Mouse (Mus musculus) forebrain, embryonic 11.5 days (tissue): ENCODE data around the gene Gpr108. TPM values are rescaled to one million over a fixed set of nuclear protein-coding genes. Genes with fewer than 3 reads are reported as not detected.

Experiments
- ATAC-seq: fragments of 200-750 bp; cut with Nextera tagmentation; replicated peaks from 2 replicates; pipeline ENCODE4 v1.8.0; 2017; ENCODE audit warnings: moderate TSS enrichment; ENCODE audit not compliant: low FRiP score
- DNase-seq: peaks from one replicate; pipeline ENCODE4 v3.0.0-alpha.2; 2017; ENCODE audit warnings: low spot score
- H3K27ac ChIP-seq: fragments of 300-500 bp; sonication (generic); 2 replicates; pipeline ENCODE4 v1.5.1; 2014; ENCODE audit warnings: low read depth, low read length
- H3K27me3 ChIP-seq: fragments of 300-500 bp; sonication (generic); 2 replicates; pipeline ENCODE4 v1.6.1; 2014; ENCODE audit warnings: mild to moderate bottlenecking, low read length, mixed read lengths; ENCODE audit not compliant: control insufficient read depth, insufficient read depth
- H3K36me3 ChIP-seq: fragments of 300-500 bp; sonication (generic); 2 replicates; pipeline ENCODE4 v1.6.1; 2014; ENCODE audit warnings: mild to moderate bottlenecking, low read length, moderate library complexity, mixed read lengths; ENCODE audit not compliant: control insufficient read depth, insufficient read depth
- H3K4me1 ChIP-seq: fragments of 300-500 bp; sonication (generic); replicated peaks from 2 replicates; pipeline ENCODE4 v1.6.1; 2014; ENCODE audit warnings: low read length, mixed read lengths; ENCODE audit not compliant: control insufficient read depth, insufficient read depth
- H3K4me2 ChIP-seq: fragments of 300-500 bp; sonication (generic); 2 replicates; pipeline ENCODE4 v1.6.1; 2014; ENCODE audit warnings: low read depth, mild to moderate bottlenecking, low read length, moderate library complexity, mixed read lengths; ENCODE audit not compliant: severe bottlenecking
- H3K4me3 ChIP-seq: fragments of 300-500 bp; sonication (generic); 2 replicates; pipeline ENCODE4 v1.5.1; 2014; ENCODE audit warnings: low read depth, low read length
- H3K9ac ChIP-seq: fragments of 300-500 bp; sonication (generic); 2 replicates; pipeline ENCODE4 v1.6.1; 2014; ENCODE audit warnings: low read length
- H3K9me3 ChIP-seq: fragments of 300-500 bp; sonication (generic); 2 replicates; pipeline ENCODE4 v1.6.1; 2016; ENCODE audit warnings: low read length, mixed read lengths; ENCODE audit not compliant: control insufficient read depth
- WGBS: fragments of 180-500 bp; shearing (Covaris S2); extraction: QIAGEN DNeasy Blood & Tissue Kit; methylation state at CpG from one replicate; pipeline ENCODE4 v1.1.7; 2014; 5-methylcytosine and 5-hydroxymethylcytosine counted together
- polyA plus RNA-seq: library from polyadenylated mRNA; unstranded; fragments of >200 nt; fragmentation: Nextera tagmentation; extraction: Ambion mirVana; gene quantifications from 2 replicates; pipeline ENCODE4 v1.2.1, GENCODE M21; 2014

The Gpr108 gene
- polyA plus RNA-seq, 1 experiment from 2014 or later: 22.3 TPM

DNA sequence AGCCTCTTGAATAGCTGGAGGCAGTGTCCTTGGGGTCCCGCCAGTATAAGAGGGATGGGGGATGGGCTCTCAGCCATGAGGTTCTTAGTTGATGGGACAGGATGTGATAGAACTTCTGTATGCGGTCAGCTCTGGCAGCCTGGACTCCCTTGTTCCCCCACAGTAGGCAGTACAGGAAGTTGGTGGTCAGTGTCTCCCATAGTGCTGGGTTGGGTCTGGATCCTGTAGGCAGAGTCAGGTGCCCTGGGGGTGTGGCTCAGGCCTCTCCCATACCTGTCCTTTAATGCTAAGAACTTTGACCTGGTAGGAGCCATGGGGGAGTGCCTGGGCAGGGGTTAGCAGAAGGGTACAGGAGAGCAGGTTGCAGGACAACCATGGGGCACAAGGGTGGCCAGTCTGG lies 15.9 kb upstream of the Gpr108 start:
- H3K4me2 ChIP-seq: no peak overlapping the region
- H3K9ac ChIP-seq: no peak overlapping the region
- no peaks in the 10 kb centered on the region for H3K9me3 ChIP-seq
- ATAC-seq (0 out of 2 replicates have a peak, but pooled peaks have one; percentile 13), DNase-seq (no peak)
- no peak overlapping the region for H3K4me3 ChIP-seq
- no peaks in the 10 kb centered on the region for H3K27me3 ChIP-seq
- H3K27ac ChIP-seq: no peak overlapping the region
- no peaks in the 10 kb centered on the region for H3K4me1 ChIP-seq
- H3K36me3 ChIP-seq: no peaks in the 10 kb centered on the region; the same call in 1 of the 2 replicates
- 89% methylated on average over 2 of the region's 2 CpGs for WGBS

- ATAC-seq (no peak), DNase-seq (peak; percentile 46)
- no peaks in the 10 kb centered on the region for H3K27me3 ChIP-seq
- H3K4me3 ChIP-seq: no peak overlapping the region
- no peak overlapping the region for H3K4me2 ChIP-seq
- no peak overlapping the region for H3K9ac ChIP-seq
- H3K27ac ChIP-seq: no peak overlapping the region
- no peaks in the 10 kb centered on the region for H3K9me3 ChIP-seq
- H3K4me1 ChIP-seq: no peaks in the 10 kb centered on the region; the same call in 1 of the 2 replicates
- 89% methylated on average over 17 of the region's 17 CpGs for WGBS
- no peaks in the 10 kb centered on the region; the same call in 1 of the 2 replicates for H3K36me3 ChIP-seq
Observed at GRCm38 (mm10) chr17:57262901-57263550, 14.8 kb upstream of the Gpr108 start.

DNA sequence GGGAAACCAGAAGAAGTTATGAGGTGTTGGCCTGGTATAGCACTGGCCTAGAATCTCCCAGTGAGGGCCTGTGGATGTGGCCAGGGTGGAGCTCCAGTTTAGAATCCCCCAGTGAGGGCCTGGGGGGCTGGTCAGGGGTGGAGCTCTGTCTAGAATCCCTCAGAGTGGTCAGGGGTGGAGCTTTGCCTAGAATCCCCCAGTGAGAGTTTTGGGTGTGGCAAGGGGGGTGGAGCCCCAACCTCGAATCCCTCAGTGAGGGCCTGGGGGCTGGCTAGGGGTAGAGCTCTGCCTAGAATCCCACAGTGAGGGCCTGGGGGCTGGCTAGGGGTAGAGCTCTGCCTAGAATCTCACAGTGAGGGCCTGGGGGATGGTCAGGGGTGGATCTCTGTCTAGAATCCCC lies 13.6 kb upstream of the Gpr108 start:
- Histone ChIP-seq H3K27me3 (no peaks in the 10 kb centered on the region), H3K9me3 (no peaks in the 10 kb centered on the region), H3K9ac (no peak overlapping the region), H3K4me2 (no peak overlapping the region), H3K27ac (no peak overlapping the region), H3K4me1 (no peaks in the 10 kb centered on the region; the same call in 1 of the 2 replicates), H3K4me3 (no peak overlapping the region), H3K36me3 (peaks cover 3% of the 10 kb centered on the region; the same call in 1 of the 2 replicates)
- 29% methylated on average over 1 of the region's 1 CpGs for WGBS
- ATAC-seq (no peak), DNase-seq (no peak)

DNA sequence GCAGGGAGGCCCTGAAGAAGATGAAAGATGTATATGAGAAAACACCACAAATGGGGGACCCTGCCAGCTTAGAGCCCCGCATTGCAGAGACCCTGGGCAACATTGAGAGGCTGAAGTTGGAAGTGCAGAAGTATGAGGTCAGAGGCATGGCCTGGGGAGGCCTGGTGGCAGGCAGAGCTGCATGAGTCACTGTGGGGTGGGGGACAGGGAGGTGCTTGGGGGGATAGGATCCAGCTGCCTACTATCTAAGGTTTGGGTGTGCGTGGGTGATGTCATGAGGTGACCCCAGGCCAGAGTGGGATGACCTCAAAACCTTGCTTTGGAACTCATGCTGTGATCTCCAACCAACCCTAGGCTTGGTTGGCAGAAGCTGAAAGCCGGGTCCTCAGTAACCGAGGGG lies 13.0 kb upstream of the Gpr108 start:
- ATAC-seq (no peak), DNase-seq (peak; percentile 35)
- Histone ChIP-seq H3K9me3 (no peaks in the 10 kb centered on the region), H3K27me3 (no peaks in the 10 kb centered on the region), H3K9ac (no peak overlapping the region), H3K4me3 (no peak overlapping the region), H3K27ac (no peak overlapping the region), H3K36me3 (peaks cover 3% of the 10 kb centered on the region; the same call in 1 of the 2 replicates), H3K4me2 (no peak overlapping the region), H3K4me1 (no peaks in the 10 kb centered on the region; the same call in 1 of the 2 replicates)
- 96% methylated on average over 4 of the region's 4 CpGs for WGBS

DNA sequence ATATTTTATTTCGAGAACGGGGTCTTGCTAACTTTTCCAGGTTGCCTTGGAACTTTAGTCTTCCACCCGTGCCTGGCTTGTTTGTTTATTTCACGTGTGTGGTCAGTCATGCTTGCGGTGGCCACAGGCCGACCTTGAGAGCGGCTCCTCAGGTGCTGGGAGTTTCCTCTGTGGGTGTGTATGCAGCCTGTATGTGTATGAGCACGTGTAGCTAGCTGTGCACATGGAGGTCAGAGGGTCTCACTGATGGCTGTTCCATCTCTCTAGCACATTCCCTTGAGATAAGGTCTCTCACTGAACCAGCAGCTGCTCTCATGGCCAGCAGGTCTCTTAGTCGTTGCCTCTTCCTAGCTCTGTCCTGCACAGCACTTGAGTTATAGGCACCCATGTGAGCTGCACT lies 12.1 kb upstream of the Gpr108 start:
- H3K4me1 ChIP-seq: no peaks in the 10 kb centered on the region; the same call in 1 of the 2 replicates
- H3K9me3 ChIP-seq: no peaks in the 10 kb centered on the region
- DNase-seq (peak; percentile 18), ATAC-seq (no peak)
- H3K27me3 ChIP-seq: no peaks in the 10 kb centered on the region
- H3K36me3 ChIP-seq: peaks cover 3% of the 10 kb centered on the region; the same call in 1 of the 2 replicates
- H3K4me3 ChIP-seq: no peak overlapping the region
- no peak overlapping the region for H3K27ac ChIP-seq
- WGBS: 92% methylated on average over 9 of the region's 9 CpGs
- no peak overlapping the region for H3K4me2 ChIP-seq
- H3K9ac ChIP-seq: no peak overlapping the region

DNA sequence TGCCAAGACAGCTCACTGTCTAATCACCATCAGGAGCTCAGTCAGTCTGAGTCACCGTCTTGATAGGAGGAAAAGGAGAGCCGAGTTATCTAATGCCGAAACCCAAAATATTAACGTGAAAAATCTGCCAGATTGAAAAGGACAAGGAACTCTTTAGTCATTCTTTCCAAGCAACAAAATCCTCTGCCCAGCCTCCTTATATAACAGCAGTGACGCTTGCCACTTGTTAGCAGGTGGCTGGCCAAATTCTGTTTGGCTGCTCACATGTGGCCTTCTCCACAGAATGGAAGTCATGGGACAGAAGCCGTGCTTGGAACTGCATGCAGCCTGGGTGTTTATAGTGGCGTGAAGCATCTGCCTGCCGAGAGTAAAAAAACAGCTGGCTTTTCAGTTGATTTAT lies 11.5 kb upstream of the Gpr108 start:
- no peak overlapping the region for H3K9ac ChIP-seq
- H3K27ac ChIP-seq: no peak overlapping the region
- H3K36me3 ChIP-seq: peaks cover 5% of the 10 kb centered on the region; the same call in 1 of the 2 replicates
- DNase-seq: peak; percentile 27
- no peaks in the 10 kb centered on the region; the same call in 1 of the 2 replicates for H3K4me1 ChIP-seq
- no peak for ATAC-seq
- no peak overlapping the region for H3K4me3 ChIP-seq
- H3K27me3 ChIP-seq: no peaks in the 10 kb centered on the region
- H3K9me3 ChIP-seq: no peaks in the 10 kb centered on the region
- WGBS: 87% methylated on average over 8 of the region's 8 CpGs
- H3K4me2 ChIP-seq: no peak overlapping the region

- DNase-seq (peak; percentile 9), ATAC-seq (no peak)
- 99% methylated on average over 3 of the region's 3 CpGs for WGBS
- Histone ChIP-seq H3K4me3 (no peak overlapping the region), H3K4me2 (no peak overlapping the region), H3K27ac (no peak overlapping the region), H3K36me3 (peaks cover 10% of the 10 kb centered on the region), H3K9me3 (no peaks in the 10 kb centered on the region), H3K9ac (no peak overlapping the region), H3K4me1 (no peaks in the 10 kb centered on the region; the same call in 1 of the 2 replicates), H3K27me3 (no peaks in the 10 kb centered on the region)
Observed at GRCm38 (mm10) chr17:57258191-57258590, 9.9 kb upstream of the Gpr108 start.

DNA sequence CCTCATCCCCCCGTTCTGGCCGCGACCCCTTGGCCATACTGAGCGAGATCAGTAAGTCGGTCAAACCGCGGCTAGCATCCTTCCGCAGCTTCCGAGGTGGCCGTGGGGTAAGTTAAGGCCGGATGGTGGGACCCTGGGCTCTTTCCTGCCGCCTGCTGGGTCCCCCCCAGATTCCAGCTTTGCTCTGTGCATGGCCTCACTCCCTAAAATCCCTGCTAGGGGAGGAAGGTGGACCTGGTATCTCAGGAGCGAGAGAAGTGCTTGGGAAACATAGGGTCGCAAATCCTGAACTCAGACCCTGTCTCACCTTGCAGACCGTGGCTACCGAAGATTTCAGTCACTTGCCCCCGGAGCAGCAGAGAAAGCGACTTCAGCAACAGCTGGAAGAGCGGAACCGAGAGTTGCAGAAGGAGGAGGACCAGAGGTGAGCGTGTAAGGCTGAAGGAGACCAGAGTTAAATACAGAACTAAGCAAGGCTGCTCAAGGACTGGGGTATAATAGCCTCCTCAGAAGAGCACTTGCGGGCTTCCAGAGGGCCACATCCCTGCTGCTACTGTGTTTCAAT lies 8.8 kb upstream of the Gpr108 start:
- Histone ChIP-seq H3K4me2 (no peak overlapping the region), H3K9me3 (no peaks in the 10 kb centered on the region), H3K27me3 (no peaks in the 10 kb centered on the region), H3K4me1 (no peaks in the 10 kb centered on the region; the same call in 1 of the 2 replicates), H3K4me3 (no peak overlapping the region), H3K27ac (no peak overlapping the region), H3K36me3 (peaks cover 10% of the 10 kb centered on the region), H3K9ac (no peak overlapping the region)
- WGBS: 96% methylated on average over 22 of the region's 22 CpGs
- ATAC-seq (no peak), DNase-seq (peak; percentile 36)
